Mouse (Mus musculus): ENCODE data around the gene Fam243.

Fam243 gene

GRCm38 (mm10) chr16:92319353-92320109 is 1.7 kb downstream of the Fam243 start:
- peak; percentile 51 to 55 for DNase-seq

- DNase-seq, result no peak
Observed at GRCm38 (mm10) chr16:92316049-92316738, 5.0 kb downstream of the Fam243 start.

GRCm38 (mm10) chr16:92313953-92314741 is 7.1 kb downstream of the Fam243 start:
- DNase-seq, result peak in 1 of 2 experiments; percentile 18

GRCm38 (mm10) chr16:92309126-92309525 is 12.1 kb downstream of the Fam243 start:
- no peak for DNase-seq

DNA sequence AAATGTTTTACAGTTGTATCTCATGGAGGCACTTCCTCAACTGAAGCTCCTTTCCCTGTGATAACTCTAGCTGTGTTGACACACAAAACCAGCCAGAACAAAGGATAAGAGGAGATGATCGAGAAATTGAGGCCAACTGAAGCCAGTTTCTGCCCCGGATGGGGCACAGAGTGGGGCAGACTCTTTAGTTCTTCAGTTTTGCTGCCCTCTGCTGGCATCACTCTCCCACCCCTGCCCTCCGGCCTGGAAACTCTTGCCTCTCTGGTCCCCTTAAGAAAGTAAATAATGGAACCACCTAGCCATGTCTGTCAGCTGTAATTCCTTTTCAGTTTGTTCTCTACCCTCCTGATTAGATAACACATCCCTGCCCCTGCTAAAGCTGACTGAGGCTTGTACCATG is 13.3 kb downstream of the Fam243 start:
- DNase-seq, result no peak

- DNase-seq, result no peak
Observed at GRCm38 (mm10) chr16:92305519-92305918, 15.7 kb downstream of the Fam243 start.

DNA sequence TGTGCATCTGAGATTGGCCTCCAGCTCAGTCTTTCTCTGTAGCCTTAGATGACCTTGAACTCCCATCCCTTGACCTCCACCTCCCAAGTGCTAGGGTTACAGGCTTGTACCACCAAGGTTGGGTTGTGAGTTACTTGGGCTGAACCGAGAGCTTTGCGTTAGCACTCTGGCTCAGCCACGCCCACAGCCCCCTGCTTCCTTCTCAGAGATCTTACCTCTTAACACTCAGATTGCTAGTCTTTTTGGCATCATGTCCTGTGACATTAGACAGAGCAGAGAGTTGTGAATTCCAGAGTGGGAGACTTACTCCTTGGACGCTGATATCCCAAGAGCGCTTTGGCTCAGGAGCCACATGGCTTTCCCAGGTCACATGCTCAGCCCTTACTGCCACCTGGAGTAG is 18.7 kb downstream of the Fam243 start:
- no peak for DNase-seq

GRCm38 (mm10) chr16:92301989-92302388 is 19.3 kb downstream of the Fam243 start:
- no peak for DNase-seq

DNA sequence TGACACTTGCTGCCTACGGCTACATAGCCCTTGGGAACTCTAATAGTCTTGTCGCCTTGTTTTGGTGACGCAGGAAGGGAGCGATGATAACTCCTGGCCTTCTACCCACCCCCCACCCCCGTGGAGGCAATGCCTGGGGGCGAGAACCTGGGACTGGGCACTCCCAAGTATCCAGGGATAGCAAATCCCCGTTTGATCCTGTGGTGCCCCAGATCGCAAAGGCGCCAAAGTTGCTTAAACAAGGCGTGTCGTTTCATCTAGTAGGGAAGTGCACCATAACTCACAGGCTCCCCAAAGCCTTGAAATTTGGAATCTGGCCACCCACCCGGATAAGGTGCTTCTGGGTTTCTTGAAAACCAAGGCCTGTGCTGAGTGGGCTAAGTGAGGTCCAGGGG is 19.8 kb downstream of the Fam243 start:
- DNase-seq, result peak in 1 of 2 experiments; percentile 15

DNA sequence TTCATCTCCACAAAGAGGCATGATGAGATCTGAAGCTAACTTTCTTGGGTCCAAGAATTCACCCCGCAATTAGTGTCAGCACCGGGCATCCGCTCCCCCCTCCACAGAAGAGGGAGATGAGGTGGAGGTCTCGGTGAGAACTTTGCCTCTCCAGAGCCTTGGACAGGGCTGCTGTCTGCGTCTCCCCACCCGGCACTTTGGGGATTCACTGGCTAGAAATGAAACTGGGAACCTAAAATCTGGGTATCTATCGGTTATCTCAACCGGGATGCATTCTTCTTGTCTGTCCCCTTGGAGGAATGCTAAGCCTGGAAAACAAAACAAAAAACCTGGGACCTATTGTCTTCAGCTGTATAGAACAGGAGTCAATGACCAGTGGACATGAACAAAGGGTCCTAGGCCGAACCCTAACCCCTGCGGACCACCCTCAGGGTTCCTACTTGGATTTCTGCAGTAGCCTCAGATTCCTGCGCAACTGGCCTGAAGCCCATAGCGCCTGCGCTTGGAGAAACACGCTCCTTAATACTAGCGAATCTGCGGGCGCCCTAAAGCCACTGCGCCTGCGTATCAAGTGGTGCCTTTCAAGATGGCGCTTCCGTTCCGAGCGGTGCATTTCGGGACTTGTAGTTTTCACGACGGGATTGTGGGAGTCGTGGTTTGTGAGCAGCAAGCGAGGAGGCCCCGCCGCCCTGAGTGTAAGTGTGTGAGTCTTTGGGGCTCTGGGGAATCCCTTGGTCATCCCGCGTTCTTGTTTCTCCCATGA is 20.4 kb downstream of the Fam243 start, which contains the start of gene Smim11:
Smim11 (plus strand) TSS at position 638 of the 763 bp plus-strand sequence.
- DNase-seq, result peak; percentile 86 to 90

GRCm38 (mm10) chr16:92295328-92295727 is 25.9 kb downstream of the Fam243 start:
- no peak for DNase-seq

- no peak for DNase-seq
Observed at GRCm38 (mm10) chr16:92294267-92294970, 26.8 kb downstream of the Fam243 start.

- no peak for DNase-seq
Observed at GRCm38 (mm10) chr16:92292101-92292500, 29.1 kb downstream of the Fam243 start, which contains the start of gene Kcne2. Gene Kcne2 (plus strand): TSS chr16:92292389.

GRCm38 (mm10) chr16:92290045-92290444 is 31.2 kb downstream of the Fam243 start:
- DNase-seq, result no peak

- no peak for DNase-seq
Observed at GRCm38 (mm10) chr16:92288778-92289177, 32.5 kb downstream of the Fam243 start.

DNA sequence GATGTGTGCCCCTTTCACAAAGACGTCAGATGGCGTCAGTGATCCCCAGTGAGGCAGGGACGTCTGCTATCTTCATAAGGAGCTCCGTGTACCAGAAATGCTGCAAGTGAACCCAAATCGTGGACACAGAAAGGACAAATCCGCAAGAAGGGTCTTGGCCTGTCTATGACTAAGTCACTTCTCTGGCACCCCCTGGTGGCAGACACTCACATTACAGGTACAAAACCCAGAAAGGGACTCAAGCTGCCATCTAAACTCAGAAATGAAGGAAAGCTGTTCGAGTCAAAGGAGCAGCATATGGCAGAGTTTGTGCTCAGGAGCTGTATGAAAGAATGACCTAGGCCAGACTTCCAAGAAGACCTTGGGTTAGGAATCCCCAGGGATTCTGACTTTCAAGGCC is 34.6 kb downstream of the Fam243 start:
- DNase-seq, result peak; percentile 35 to 37

DNA sequence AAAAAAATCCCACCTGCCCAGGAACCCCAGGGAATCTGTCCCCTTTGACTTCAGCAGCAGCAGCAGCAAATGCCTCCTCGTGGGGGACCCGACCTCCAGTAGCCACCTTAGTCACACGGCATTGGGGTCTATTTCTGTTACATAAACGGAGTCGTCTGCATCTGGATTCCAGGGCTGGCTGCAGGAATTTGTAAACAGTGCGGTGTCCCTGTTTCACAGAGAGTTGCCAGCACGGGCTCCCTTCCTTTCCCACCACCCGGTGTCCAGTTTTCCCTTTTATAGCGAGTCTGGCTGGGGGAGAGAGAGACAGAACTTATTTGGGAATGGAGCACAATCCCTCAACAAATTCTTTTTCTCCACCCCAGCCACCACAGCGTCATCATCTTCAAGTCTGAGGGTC is 36.2 kb downstream of the Fam243 start:
- no peak for DNase-seq

- DNase-seq, result no peak
Observed at GRCm38 (mm10) chr16:92282671-92283070, 38.6 kb downstream of the Fam243 start.

GRCm38 (mm10) chr16:92275526-92275925 is 45.7 kb downstream of the Fam243 start:
- DNase-seq, result no peak

DNA sequence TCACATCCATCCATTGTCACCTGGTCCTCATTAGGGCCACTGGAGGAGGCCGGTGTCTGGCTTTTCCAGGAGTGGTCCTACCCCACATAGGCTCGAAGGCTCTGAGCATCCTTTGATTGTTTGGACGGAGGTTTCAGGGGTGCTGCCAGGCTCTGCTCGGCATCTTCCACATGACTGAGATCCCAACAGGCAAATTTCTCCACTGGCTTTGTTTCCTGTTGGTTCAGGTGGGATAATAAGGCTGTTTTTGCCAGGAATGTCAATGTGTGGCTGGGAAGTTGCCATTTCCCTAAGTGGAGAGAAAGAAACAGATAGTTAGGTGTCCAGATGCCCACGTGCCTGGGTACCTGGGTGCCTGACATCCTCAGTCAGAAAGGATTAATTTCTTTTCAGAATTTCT is 46.7 kb downstream of the Fam243 start:
- DNase-seq, result no peak
